Mouse (Mus musculus) thymus, adult 2 months (tissue): ENCODE measurements around the gene Mon2. TPM values are rescaled to one million over a fixed set of nuclear protein-coding genes. Genes with fewer than 3 reads are reported as not detected.

Experiments
- DNase-seq: peaks from one replicate; pipeline ENCODE4 v3.0.0; 2021
- H3K27ac ChIP-seq: fragments of 200-500 bp; 2 replicates; pipeline ENCODE4 v1.5.1; 2012; ENCODE audit warnings: low read length, control low read depth; ENCODE audit not compliant: control insufficient read depth, insufficient read depth
- H3K27me3 ChIP-seq: fragments of 200-500 bp; 2 replicates; pipeline ENCODE4 v1.6.1; 2012; ENCODE audit warnings: mild to moderate bottlenecking, low read length, moderate library complexity, mixed read lengths; ENCODE audit not compliant: control insufficient read depth, insufficient read depth
- H3K36me3 ChIP-seq: fragments of 200-500 bp; 2 replicates; pipeline ENCODE4 v1.6.1; 2012; ENCODE audit warnings: mild to moderate bottlenecking, low read length, moderate library complexity; ENCODE audit not compliant: control insufficient read depth, insufficient read depth
- H3K4me1 ChIP-seq: fragments of 200-500 bp; replicated peaks from 2 replicates; pipeline ENCODE4 v1.6.1; 2012; ENCODE audit warnings: low read length; ENCODE audit not compliant: control insufficient read depth, insufficient read depth
- H3K4me3 ChIP-seq: fragments of 200-500 bp; 2 replicates; pipeline ENCODE4 v1.5.1; 2012; ENCODE audit warnings: mild to moderate bottlenecking, low read length, control low read depth, moderate library complexity; ENCODE audit not compliant: control insufficient read depth, insufficient read depth
- CTCF ChIP-seq: fragments of 200-500 bp; IDR thresholded peaks from 2 replicates; pipeline ENCODE4 v1.5.1; 2012; ENCODE audit warnings: mild to moderate bottlenecking, control low read depth, low read length, moderate library complexity, borderline replicate concordance; ENCODE audit not compliant: control insufficient read depth, poor library complexity, insufficient read depth; ENCODE audit errors: extremely low read depth
- POLR2A ChIP-seq: fragments of 200-500 bp; IDR thresholded peaks from 2 replicates; pipeline ENCODE4 v1.6.1; 2012; ENCODE audit warnings: mild to moderate bottlenecking, low read length, control low read depth, moderate library complexity; ENCODE audit not compliant: control insufficient read depth, poor library complexity, insufficient read depth; ENCODE audit errors: extremely low read depth
- WGBS: fragments of 180-500 bp; shearing (Covaris S2); methylation state at CpG from one replicate; pipeline ENCODE4 v1.1.7; 2018; 5-methylcytosine and 5-hydroxymethylcytosine counted together
- polyA plus RNA-seq: library from polyadenylated mRNA; depleted of rRNA; stranded (reverse); fragments of >200 nt; gene quantifications from 2 replicates; pipeline ENCODE4 v1.2.3, GENCODE M21; 2012

Gene Mon2
- polyA plus RNA-seq, 1 experiment, result 74.1 TPM

DNA sequence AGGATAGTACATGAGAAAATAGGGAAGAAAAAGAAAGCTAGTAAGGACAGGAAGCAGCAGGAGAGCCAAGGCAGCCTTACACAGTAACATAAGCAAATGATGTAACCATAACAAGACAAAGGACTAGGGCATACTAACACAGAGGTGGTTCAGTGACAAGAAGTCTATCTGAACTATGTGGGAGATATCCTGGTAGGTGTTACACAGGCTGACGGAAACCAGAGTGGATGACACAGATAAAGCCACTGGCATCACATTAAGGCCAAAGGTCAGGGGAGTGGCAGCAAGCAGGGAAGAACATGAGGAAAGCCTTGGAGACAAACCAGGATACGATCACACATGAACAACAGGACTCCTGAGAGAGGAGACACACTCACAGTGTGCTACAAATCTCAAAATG lies 4.3 kb downstream of the Mon2 start:
- peaks cover 2% of the 10 kb centered on the region; the same call in 1 of the 2 replicates for H3K4me1 ChIP-seq
- no peak for DNase-seq
- no peak overlapping the region for H3K27ac ChIP-seq
- H3K4me3 ChIP-seq, result no peak overlapping the region
- WGBS, result 93% methylated on average over 2 of the region's 2 CpGs
- H3K36me3 ChIP-seq, result no peaks in the 10 kb centered on the region
- H3K27me3 ChIP-seq, result no peaks in the 10 kb centered on the region
- TF ChIP-seq CTCF (no peak), POLR2A (no peak)

DNA sequence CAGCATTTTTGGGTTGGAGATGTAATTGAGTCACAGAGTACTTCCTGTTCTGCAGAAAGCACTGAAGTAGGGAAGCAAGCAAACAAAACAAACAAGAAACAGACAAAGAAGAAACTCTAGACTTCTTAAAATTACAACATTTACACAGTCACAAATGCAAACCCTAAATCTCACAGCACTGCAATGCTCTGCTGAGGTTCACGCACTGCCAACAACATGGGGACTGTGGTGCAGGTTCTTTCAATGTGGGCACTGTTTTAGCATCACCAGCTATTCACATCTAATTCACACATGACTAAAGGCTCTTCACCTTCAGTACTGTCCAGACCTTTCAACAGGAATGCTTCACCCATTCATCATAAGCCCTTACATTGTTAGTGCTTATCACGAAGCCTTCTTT lies 13.3 kb downstream of the Mon2 start:
- WGBS, result 98% methylated on average over 2 of the region's 2 CpGs
- TF ChIP-seq CTCF (no peak), POLR2A (no peak)
- no peak overlapping the region for H3K27ac ChIP-seq
- no peak overlapping the region for H3K4me3 ChIP-seq
- no peaks in the 10 kb centered on the region for H3K27me3 ChIP-seq
- no peaks in the 10 kb centered on the region for H3K36me3 ChIP-seq
- DNase-seq, result no peak
- H3K4me1 ChIP-seq, result 0 out of 2 replicates have a peak, but pooled peaks cover 2% of the 10 kb centered on the region

DNA sequence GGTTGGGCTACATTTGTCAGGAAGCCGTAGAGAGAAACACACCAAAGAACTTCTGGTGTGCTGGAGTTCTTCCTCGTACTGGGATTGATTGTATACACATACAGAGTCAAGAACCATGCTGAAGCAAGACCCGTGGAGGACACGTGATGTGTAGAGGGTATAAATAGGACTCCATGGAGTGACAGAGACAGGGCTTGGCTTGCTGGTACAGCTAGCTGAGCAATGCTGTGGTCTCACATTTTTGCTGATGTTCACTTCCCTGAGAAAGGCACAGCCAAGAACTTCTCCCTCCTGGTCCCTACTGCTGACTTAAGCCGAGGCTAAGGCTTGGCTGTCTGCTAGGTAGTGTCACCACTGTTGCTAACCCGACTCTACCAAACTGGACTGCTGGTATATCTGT lies 15.5 kb downstream of the Mon2 start:
- no peak overlapping the region for H3K27ac ChIP-seq
- TF ChIP-seq CTCF (no peak), POLR2A (no peak)
- H3K27me3 ChIP-seq, result no peaks in the 10 kb centered on the region
- H3K36me3 ChIP-seq, result no peaks in the 10 kb centered on the region
- no peak overlapping the region for H3K4me3 ChIP-seq
- DNase-seq, result no peak
- 0 out of 2 replicates have a peak, but pooled peaks cover 2% of the 10 kb centered on the region for H3K4me1 ChIP-seq
- WGBS, result 93% methylated on average over 6 of the region's 6 CpGs

DNA sequence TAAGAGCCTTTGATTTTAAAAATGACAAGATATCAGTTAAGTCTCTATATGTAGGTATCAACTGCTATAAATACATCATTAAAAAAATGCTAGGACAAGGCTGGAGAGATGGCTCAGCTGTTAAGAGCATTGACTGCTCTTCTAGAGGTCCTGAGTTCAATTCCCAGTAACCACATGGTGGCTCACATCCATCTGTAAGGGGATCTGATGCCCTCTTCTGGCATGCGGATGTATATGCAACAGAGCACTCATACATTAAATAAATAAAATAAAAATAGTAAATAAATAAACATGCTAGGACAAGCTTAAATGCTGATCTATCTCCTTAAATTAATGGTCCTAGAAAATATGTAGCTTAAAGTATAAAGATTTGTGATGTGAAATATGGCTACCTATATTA lies 19.2 kb downstream of the Mon2 start:
- H3K36me3 ChIP-seq, result no peaks in the 10 kb centered on the region
- H3K4me1 ChIP-seq, result 0 out of 2 replicates have a peak, but pooled peaks cover 2% of the 10 kb centered on the region
- H3K27ac ChIP-seq, result no peak overlapping the region
- WGBS, result 84% methylated on average over 1 of the region's 1 CpGs
- no peaks in the 10 kb centered on the region for H3K27me3 ChIP-seq
- no peak for DNase-seq
- no peak overlapping the region for H3K4me3 ChIP-seq
- TF ChIP-seq POLR2A (no peak), CTCF (no peak)

DNA sequence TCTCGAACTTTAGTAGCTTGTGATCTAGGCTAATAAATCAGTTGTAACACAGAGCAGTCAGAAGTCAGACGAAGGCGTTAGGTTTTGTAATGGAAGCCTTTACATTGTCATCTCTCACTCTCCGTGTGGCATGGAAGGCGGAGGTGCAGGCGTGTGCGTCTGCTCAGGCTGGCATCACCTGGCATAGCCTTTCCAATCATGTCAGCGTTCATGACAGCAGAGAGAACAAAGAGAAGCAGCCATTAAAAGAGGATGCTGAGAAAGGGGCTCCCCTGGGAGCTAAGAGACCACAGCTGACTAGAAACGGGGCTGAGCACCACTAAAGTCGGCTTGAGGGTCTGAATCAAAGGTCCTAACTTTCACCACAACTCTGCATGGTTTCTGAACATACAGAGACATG lies 19.8 kb downstream of the Mon2 start:
- no peak for DNase-seq

DNA sequence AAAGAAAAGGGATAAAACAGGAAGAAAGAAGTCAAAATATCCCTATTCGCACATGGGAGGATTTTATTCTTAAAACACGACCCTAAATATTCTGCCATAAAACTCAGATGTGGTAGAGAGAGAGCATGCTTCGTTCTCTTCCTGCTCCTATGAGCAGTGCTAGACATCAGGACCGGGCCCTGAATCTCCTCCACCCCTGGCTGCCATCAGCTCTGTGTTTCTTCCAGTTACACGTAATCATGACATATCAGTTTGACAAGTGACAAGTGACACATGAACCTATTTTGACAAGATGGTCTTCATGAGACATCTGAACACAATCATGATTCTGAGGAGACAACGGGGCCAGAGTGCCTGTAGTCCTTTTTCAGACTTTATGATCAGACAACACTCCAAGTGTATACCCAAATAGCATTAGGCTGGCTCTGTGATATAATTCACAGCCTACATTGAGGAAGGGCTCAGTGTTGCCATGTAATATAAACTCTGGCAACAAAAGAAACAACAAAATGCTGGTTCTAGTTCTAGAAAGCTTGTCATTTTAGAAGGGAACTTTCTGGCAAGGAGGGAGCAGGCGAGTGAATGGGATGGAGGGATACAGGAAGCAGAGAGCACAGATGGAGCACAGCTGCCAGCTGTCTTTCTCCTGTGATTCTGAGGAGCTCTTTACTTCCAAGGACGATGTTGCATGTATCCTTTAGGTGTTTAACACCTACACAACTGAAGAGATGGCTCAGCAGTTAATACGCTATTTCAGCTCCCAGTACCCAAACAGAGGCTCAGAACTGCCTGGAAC lies 20.9 kb downstream of the Mon2 start:
- H3K27ac ChIP-seq, result no peak overlapping the region
- H3K36me3 ChIP-seq, result peaks cover 4% of the 10 kb centered on the region; the same call in 1 of the 2 replicates
- H3K4me1 ChIP-seq, result no peaks in the 10 kb centered on the region
- H3K27me3 ChIP-seq, result no peaks in the 10 kb centered on the region
- H3K4me3 ChIP-seq, result no peak overlapping the region
- DNase-seq, result no peak
- TF ChIP-seq CTCF (no peak), POLR2A (no peak)
- 96% methylated on average over 9 of the region's 9 CpGs for WGBS

More for the DNA sequence above, 19.8 kb downstream of the Mon2 start:
- no peaks in the 10 kb centered on the region for H3K27me3 ChIP-seq
- TF ChIP-seq POLR2A (no peak), CTCF (no peak)
- H3K27ac ChIP-seq, result no peak overlapping the region
- H3K36me3 ChIP-seq, result no peaks in the 10 kb centered on the region
- no peak overlapping the region for H3K4me3 ChIP-seq
- 96% methylated on average over 10 of the region's 10 CpGs for WGBS
- H3K4me1 ChIP-seq, result no peaks in the 10 kb centered on the region

DNA sequence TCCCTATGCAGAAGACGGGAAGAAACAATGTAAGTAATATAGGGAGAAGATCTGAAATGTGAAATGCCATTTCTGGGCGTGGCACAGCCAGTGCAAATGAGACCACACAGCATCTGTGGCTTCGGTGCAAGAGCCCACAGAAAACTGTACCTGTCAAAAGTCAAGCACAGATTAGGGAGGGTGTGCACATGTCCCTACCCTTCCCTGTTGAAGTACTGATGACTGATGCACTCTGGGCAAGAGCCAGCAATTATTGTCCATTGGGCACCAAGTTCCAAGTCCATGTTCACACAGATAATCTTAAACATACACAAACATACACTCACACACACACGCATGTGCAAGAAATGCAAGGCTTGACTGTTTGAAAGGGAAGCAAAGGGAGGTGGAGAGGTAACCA lies 22.7 kb downstream of the Mon2 start:
- WGBS, result 89% methylated on average over 4 of the region's 4 CpGs
- TF ChIP-seq CTCF, result no peak
- no peak for TF ChIP-seq POLR2A
- no peak overlapping the region for H3K4me3 ChIP-seq

More for the DNA sequence above, 22.7 kb downstream of the Mon2 start:
- H3K36me3 ChIP-seq, result peaks cover 9% of the 10 kb centered on the region; the same call in 1 of the 2 replicates
- no peaks in the 10 kb centered on the region for H3K27me3 ChIP-seq
- H3K4me1 ChIP-seq, result no peaks in the 10 kb centered on the region
- H3K27ac ChIP-seq, result no peak overlapping the region
- DNase-seq, result no peak
